Mouse (Mus musculus) retina, adult 2 months (tissue): ENCODE data around the gene Defb28.

Source experiments
- DNase-seq: peaks from one replicate; pipeline ENCODE4 v3.0.0-alpha.2; 2012; ENCODE audit warnings: low read depth, low spot score

Defb28 gene

GRCm38 (mm10) chr2:152556655-152557054 lies 38.6 kb downstream of the Defb28 start:
- no peak for DNase-seq

GRCm38 (mm10) chr2:152569038-152569437 lies 51.0 kb downstream of the Defb28 start, which contains the start of gene Gm17416:
Gene Gm17416, plus strand, starts transcription at chr2:152569338.
- no peak for DNase-seq

- no peak for DNase-seq
Measured at GRCm38 (mm10) chr2:152569881-152570280, 51.8 kb downstream of the Defb28 start.

- DNase-seq, result no peak
Measured at GRCm38 (mm10) chr2:152570313-152570712, 52.3 kb downstream of the Defb28 start.
